Comparison of ENCODE assay signal across 8 mouse cellular contexts in the genomic region with DNA sequence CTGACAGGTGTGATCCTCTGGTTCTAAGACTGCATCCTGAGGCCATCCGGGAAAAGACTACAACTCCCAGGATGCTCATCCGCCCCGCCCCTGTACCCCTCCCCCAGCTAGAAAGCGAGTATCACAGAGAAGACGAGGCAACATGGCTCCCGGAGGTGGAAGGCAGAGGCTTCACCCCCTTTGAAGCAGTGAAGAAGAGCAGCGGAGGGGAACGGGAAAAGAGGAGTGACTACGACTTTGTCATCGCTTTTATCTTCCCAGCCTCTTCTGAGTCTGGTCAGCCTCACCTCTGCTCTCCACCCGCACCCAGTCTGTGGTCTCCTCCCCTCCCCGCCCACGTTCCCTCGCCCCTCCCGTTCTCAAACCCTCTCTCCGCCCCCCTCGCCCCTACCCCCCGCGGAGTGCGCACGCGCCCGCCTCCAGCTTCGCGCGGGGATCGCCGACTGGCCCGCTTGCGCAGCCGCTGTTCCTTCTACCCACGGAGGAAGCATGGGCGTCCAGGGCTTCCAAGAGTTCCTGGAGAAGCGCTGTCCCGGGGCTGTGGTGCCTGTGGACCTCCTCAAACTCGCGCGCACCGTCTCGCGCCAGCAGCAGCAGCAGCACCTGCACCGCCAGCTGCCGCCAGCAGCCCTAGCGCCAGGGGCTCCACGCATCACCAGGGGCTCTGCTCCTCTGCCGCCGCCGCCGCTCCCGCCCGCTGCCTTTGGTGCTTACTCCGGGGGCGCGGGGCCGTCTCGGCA. TPM values are rescaled to one million over a fixed set of nuclear protein-coding genes. Genes with fewer than 3 reads are reported as not detected.
A peak's percentile ranks its signal among the peaks of the same experiment; 100 is the strongest.
DNase-seq lines count a peak whose midpoint lies in the region; ATAC-seq lines count a peak whose summit lies in the region.

TSS of gene Fam120c (plus strand) at position 415 of the 740 bp plus-strand sequence.

- ATAC-seq in hindbrain, embryonic 16.5 days: peak; percentile 95

- H3K27me3 ChIP-seq in hindbrain, embryonic 16.5 days (replicated peaks; ENCODE audit: control insufficient read depth, insufficient read depth, low read length): no peaks in the 10 kb centered on the region

- H3K4me1 ChIP-seq in hindbrain, embryonic 16.5 days (ENCODE audit: control insufficient read depth, insufficient read depth, low read depth, low read length): peaks cover 3% of the 10 kb centered on the region; the same call in 1 of the 2 replicates

- DNase-seq in ZHBTc4 (ENCODE audit: low read depth, low spot score): peak; percentile 92
- DNase-seq in cerebellum, postnatal 4 days (ENCODE audit: low spot score in 2 of 2): peak; percentile 76 to 83
- peak; percentile 78 for DNase-seq in gastrocnemius, adult 18-20 months (ENCODE audit: low spot score)
- DNase-seq in left cerebral cortex, adult 11 months (ENCODE audit: low spot score): peak; percentile 71
- DNase-seq in lung, postnatal 36 days: peak; percentile 82
- peak; percentile 90 for DNase-seq in retina, postnatal 1 day
- peak; percentile 90 for DNase-seq in thymus, postnatal 4 days

- peak within 1 kb of the TSS; percentile 65 for H3K4me2 ChIP-seq in hindbrain, embryonic 16.5 days (ENCODE audit: low read length)

- 17% methylated on average over 40 of the region's 56 CpGs for WGBS in hindbrain, embryonic 16.5 days

- peak within 1 kb of the TSS; percentile 77 for H3K9ac ChIP-seq in hindbrain, embryonic 16.5 days (ENCODE audit: low read depth, low read length)

- no peaks in the 10 kb centered on the region for H3K36me3 ChIP-seq in hindbrain, embryonic 16.5 days (ENCODE audit: control insufficient read depth, insufficient read depth, low read length)

- peak within 1 kb of the TSS; percentile 90 for H3K27ac ChIP-seq in hindbrain, embryonic 16.5 days (ENCODE audit: low read depth, low read length)

- no peaks in the 10 kb centered on the region for H3K9me3 ChIP-seq in hindbrain, embryonic 16.5 days (ENCODE audit: control insufficient read depth, low read length)

- H3K4me3 ChIP-seq in hindbrain, embryonic 16.5 days (ENCODE audit: low read length): peak within 1 kb of the TSS; percentile 69

RNA-seq across cellular contexts. Expression of gene Fam120c, which starts in this region (rescaled TPM):
- total RNA-seq in gastrocnemius, adult 18-20 months (2021): 10 to 100 TPM; 10.7 to 11.5 TPM
- polyA plus RNA-seq in hindbrain, embryonic 16.5 days (2015; fragmentation: Nextera tagmentation; extraction: Ambion mirVana): 7.7 and 8.0 TPM in 2 replicates

Comparison
In these comparisons a context has a peak if more than half of its experiments do, and no peak if none do; other contexts are left out.
1. Peak in every context shown above with its lines: DNase-seq, ATAC-seq, H3K4me3 ChIP-seq and H3K27ac ChIP-seq.